In genomic region chr9:105527219-105527618, GRCm38 (mm10) we compare ENCODE assay signal across 9 mouse cellular contexts. TPM values are rescaled to one million over a fixed set of nuclear protein-coding genes. Genes with fewer than 3 reads are reported as not detected.
DNase-seq lines count a peak whose midpoint lies in the region; ATAC-seq and TF ChIP-seq lines count a peak whose summit lies in the region.
"Had no signal": no experiment of that assay in that cellular context is flagged by ENCODE, and none has a peak within 500 bp of the region (broad histone marks: within the 10 kb centered on the region; RNA-seq: fewer than 3 reads in every experiment).

Gene Atp2c1, minus strand, starts transcription at chr9:105527319.

- no peak for ATAC-seq in forebrain, embryonic 13.5 days
- no peak for ATAC-seq in limb, embryonic 14.5 days (ENCODE audit: low FRiP score, low read depth)
- ATAC-seq in stomach, embryonic 14.5 days (ENCODE audit: insufficient number of reproducible peaks, insufficient read depth, low FRiP score, low read depth) = no peak

- DNase-seq in ES-E14 (ENCODE audit: low read depth, low spot score) = no peak
- DNase-seq in heart, postnatal 4 days = no peak
- DNase-seq in limb, embryonic 14.5 days (ENCODE audit: low spot score) = no peak
- no peak for DNase-seq in cerebellum, adult 9-10 months
- no peak for DNase-seq in embryo, embryonic 10 days (ENCODE audit: low spot score)

- H3K36me3 ChIP-seq in C2C12 (ENCODE audit: control insufficient read depth, insufficient read depth) (no peaks in the 10 kb centered on the region), ES-E14 (ENCODE audit: control insufficient read depth, insufficient read depth, low read length, poor library complexity, severe bottlenecking) (no peaks in the 10 kb centered on the region)
- H3K36me3 ChIP-seq in forebrain, embryonic 13.5 days (ENCODE audit: poor library complexity, severe bottlenecking) = no peaks in the 10 kb centered on the region
- no peaks in the 10 kb centered on the region for H3K36me3 ChIP-seq in limb, embryonic 14.5 days (ENCODE audit: control insufficient read depth, insufficient read depth, low read length)
- no peaks in the 10 kb centered on the region for H3K36me3 ChIP-seq in stomach, embryonic 14.5 days (ENCODE audit: control insufficient read depth, insufficient read depth, low read length)

- H3K9me3 ChIP-seq in ES-E14 (ENCODE audit: control insufficient read depth, insufficient read depth, low read depth, low read length) = no peaks in the 10 kb centered on the region
- no peaks in the 10 kb centered on the region for H3K9me3 ChIP-seq in forebrain, embryonic 13.5 days (replicated peaks)
- H3K9me3 ChIP-seq in limb, embryonic 14.5 days (ENCODE audit: control insufficient read depth, low read length) = no peaks in the 10 kb centered on the region
- no peaks in the 10 kb centered on the region for H3K9me3 ChIP-seq in stomach, embryonic 14.5 days (ENCODE audit: control insufficient read depth, low read depth, low read length)

- in situ Hi-C loops in ES-E14 (cut with MboI; ENCODE audit: low sequenced_read_pairs in 2 of 2, unreplicated experiment in 2 of 2) = no loop called here

- TF ChIP-seq CTCF in C2C12 (IDR thresholded peaks at IDR 0.05; ENCODE audit: control insufficient read depth, insufficient read depth, insufficient read length) = no peak

- H3K79me3 ChIP-seq in C2C12 (ENCODE audit: low read depth) = no peaks in the 10 kb centered on the region

- H3K9ac ChIP-seq in ES-E14 (ENCODE audit: insufficient read depth, low read depth, low read length, poor library complexity, severe bottlenecking) = no peak within 1 kb of the TSS
- H3K9ac ChIP-seq in forebrain, embryonic 13.5 days = no peak within 1 kb of the TSS
- H3K9ac ChIP-seq in limb, embryonic 14.5 days (ENCODE audit: low read depth, low read length, severe bottlenecking) = no peak within 1 kb of the TSS
- H3K9ac ChIP-seq in stomach, embryonic 14.5 days (replicated peaks; ENCODE audit: low read depth, low read length) = no peak within 1 kb of the TSS

- 92% methylated on average over 12 of the region's 12 CpGs for WGBS in forebrain, embryonic 13.5 days
- 89% methylated on average over 12 of the region's 12 CpGs for WGBS in limb, embryonic 14.5 days
- 90% methylated on average over 12 of the region's 12 CpGs for WGBS in stomach, embryonic 14.5 days

- H3K27ac ChIP-seq in ES-E14 (ENCODE audit: insufficient read depth, low read depth, low read length, poor library complexity, severe bottlenecking) = no peak within 1 kb of the TSS
- no peak within 1 kb of the TSS for H3K27ac ChIP-seq in forebrain, embryonic 13.5 days
- H3K27ac ChIP-seq in limb, embryonic 14.5 days (replicated peaks; ENCODE audit: low read depth, low read length) = no peak within 1 kb of the TSS
- no peak within 1 kb of the TSS for H3K27ac ChIP-seq in stomach, embryonic 14.5 days (ENCODE audit: low read length)

- H3ac ChIP-seq in C2C12 (ENCODE audit: control insufficient read depth, insufficient read length, low read depth) = no peak within 1 kb of the TSS

- H3K4me2 ChIP-seq in forebrain, embryonic 13.5 days = no peak within 1 kb of the TSS
- no peak within 1 kb of the TSS for H3K4me2 ChIP-seq in limb, embryonic 14.5 days (replicated peaks; ENCODE audit: low read depth, low read length, severe bottlenecking)
- no peak within 1 kb of the TSS for H3K4me2 ChIP-seq in stomach, embryonic 14.5 days (replicated peaks; ENCODE audit: low read depth, low read length)

- no peak for TF ChIP-seq POLR2A in limb, embryonic 14.5 days (IDR thresholded peaks at IDR 0.05; ENCODE audit: borderline replicate concordance, extremely low read depth, insufficient read depth, insufficient read length)

- H3K79me2 ChIP-seq in C2C12 (ENCODE audit: control insufficient read depth, insufficient read depth) = no peaks in the 10 kb centered on the region

- H3K4me3 ChIP-seq in C2C12 (ENCODE audit: insufficient read depth, poor library complexity, severe bottlenecking) = no peak within 1 kb of the TSS
- no peak within 1 kb of the TSS for H3K4me3 ChIP-seq in ES-E14 (ENCODE audit: insufficient read depth in 1 of 2, low read depth in 1 of 2, low read length in 2 of 2, poor library complexity in 1 of 2, severe bottlenecking in 1 of 2)
- no peak within 1 kb of the TSS for H3K4me3 ChIP-seq in forebrain, embryonic 13.5 days
- no peak within 1 kb of the TSS for H3K4me3 ChIP-seq in limb, embryonic 14.5 days (replicated peaks; ENCODE audit: low read length)
- H3K4me3 ChIP-seq in stomach, embryonic 14.5 days (ENCODE audit: low read depth, low read length) = no peak within 1 kb of the TSS
- H3K4me3 ChIP-seq: erythroblast, embryonic 14.5 days had no signal

- H3K27me3 ChIP-seq in C2C12 (ENCODE audit: control insufficient read depth, insufficient read depth, insufficient read length) = no peaks in the 10 kb centered on the region
- no peaks in the 10 kb centered on the region for H3K27me3 ChIP-seq in forebrain, embryonic 13.5 days
- no peaks in the 10 kb centered on the region for H3K27me3 ChIP-seq in limb, embryonic 14.5 days (ENCODE audit: control insufficient read depth, insufficient read depth, low read length)
- H3K27me3 ChIP-seq in stomach, embryonic 14.5 days (ENCODE audit: control insufficient read depth, insufficient read depth, low read length) = no peaks in the 10 kb centered on the region

- H3K4me1 ChIP-seq in ES-E14 (ENCODE audit: control insufficient read depth in 2 of 2, insufficient read depth in 2 of 2, low read length in 2 of 2, poor library complexity in 1 of 2) = peaks cover 2% of the 10 kb centered on the region in 2 experiments; a peak in 2 of 4 replicates
- peaks cover 14% of the 10 kb centered on the region for H3K4me1 ChIP-seq in forebrain, embryonic 13.5 days
- H3K4me1 ChIP-seq in limb, embryonic 14.5 days (ENCODE audit: control insufficient read depth, insufficient read depth, low read length) = peaks cover 17% of the 10 kb centered on the region
- no peaks in the 10 kb centered on the region for H3K4me1 ChIP-seq in stomach, embryonic 14.5 days (ENCODE audit: control insufficient read depth, insufficient read depth, low read length)

TF ChIP-seq in C2C12, 6 proteins besides CTCF, POLR2A, EP300 and RAD21:
- no peak for TF ChIP-seq CEBPB (IDR thresholded peaks at IDR 0.05; ENCODE audit: low read depth)
- TF ChIP-seq FOSL1 (IDR thresholded peaks at IDR 0.05; ENCODE audit: insufficient read depth, low read length, poor library complexity, severe bottlenecking) = no peak
- no peak for TF ChIP-seq MAX (IDR thresholded peaks at IDR 0.05)
- TF ChIP-seq USF1 (IDR thresholded peaks at IDR 0.05; ENCODE audit: low read depth) = no peak
- TF ChIP-seq MYOG (IDR thresholded peaks at IDR 0.05; ENCODE audit: control insufficient read depth, extremely low read depth, insufficient read length) = no peak
- TF ChIP-seq MYOD1 (IDR thresholded peaks at IDR 0.05; ENCODE audit: control insufficient read depth, insufficient read length, low read depth) = no peak

TF ChIP-seq in ES-E14, 5 proteins besides CTCF, POLR2A, EP300 and RAD21:
- TF ChIP-seq ZNF384 (IDR thresholded peaks at IDR 0.05; ENCODE audit: low read depth, low read length) = no peak
- TF ChIP-seq ZC3H11A (IDR thresholded peaks at IDR 0.05; ENCODE audit: borderline replicate concordance, low read depth, low read length) = no peak
- no peak for TF ChIP-seq MAFK (IDR thresholded peaks at IDR 0.05; ENCODE audit: insufficient read depth, low read depth, low read length)
- no peak for TF ChIP-seq HCFC1 (IDR thresholded peaks at IDR 0.05; ENCODE audit: borderline replicate concordance, insufficient read depth, low read length)
- no peak for TF ChIP-seq CHD2 (IDR thresholded peaks at IDR 0.05; ENCODE audit: low read depth, low read length)

RNA-seq across cellular contexts. Expression of gene Atp2c1, which starts in this region (rescaled TPM):
- polyA plus RNA-seq in C2C12 (2012; fragmentation: generic; extraction: Trizol) = 20.7 TPM
- 92.4 and 100 TPM in 2 replicates for total RNA-seq in ES-E14 (2012; rRNA removed)
- 66.1 and 66.8 TPM in 2 replicates for polyA plus RNA-seq in forebrain, embryonic 13.5 days (2015; fragmentation: Nextera tagmentation; extraction: Ambion mirVana)
- 10 to 100 TPM; 45.6 to 56.2 TPM for total RNA-seq in heart, postnatal 4 days (2021)
- polyA plus RNA-seq in limb, embryonic 14.5 days (2012; rRNA removed) = 53.0 TPM in 2 replicates
- polyA plus RNA-seq in limb, embryonic 14.5 days (2014; fragmentation: Nextera tagmentation; extraction: Ambion mirVana) = 53.3 and 62.8 TPM in 2 replicates
- polyA plus RNA-seq in stomach, embryonic 14.5 days (2014; fragmentation: Nextera tagmentation; extraction: Ambion mirVana) = 62.5 and 72.5 TPM in 2 replicates
